Mouse (Mus musculus) left cerebral cortex, postnatal 4 days (tissue): ENCODE measurements at regions not wholly inside any gene's neighbourhood (a gene's known extent, or its start where the extent isn't known, plus 50 kb on each side); places are given as distances from the start of the nearest gene placed in this dataset.

ENCODE experiments used
- DNase-seq: peaks from one replicate; pipeline ENCODE4 v3.0.0-alpha.2; 2022
- intact Hi-C: fragments of 180-260 bp; cut with DNase I; formaldehyde crosslinking; loops from one replicate; pipeline ENCODE4 v1.15.1; 2025

GRCm38 (mm10) chr7:63811816-63812215, 104.8 kb upstream of the E030018B13Rik start:
- DNase-seq = peak; percentile 82
- intact Hi-C loops = no loop called here

- DNase-seq = no peak
- intact Hi-C loops = no loop called here
These were observed 101.1 kb upstream of the E030018B13Rik start for GRCm38 (mm10) chr7:63815531-63815930.

- intact Hi-C loops = no loop called here
- DNase-seq = peak; percentile 64
These were observed 100.4 kb upstream of the E030018B13Rik start for GRCm38 (mm10) chr7:63816056-63816941.

- DNase-seq = no peak
- intact Hi-C loops = no loop called here
These were observed 99.2 kb upstream of the E030018B13Rik start for GRCm38 (mm10) chr7:63817476-63817875.

- DNase-seq = no peak
- intact Hi-C loops = no loop called here
These were observed 98.6 kb upstream of the E030018B13Rik start for GRCm38 (mm10) chr7:63818105-63818504.

- DNase-seq = peak; percentile 38
- intact Hi-C loops = no loop called here
These were observed 96.4 kb upstream of the E030018B13Rik start for GRCm38 (mm10) chr7:63820286-63820685.

- DNase-seq = no peak
- intact Hi-C loops = no loop called here
These were observed 94.7 kb upstream of the E030018B13Rik start for GRCm38 (mm10) chr7:63822001-63822400.

GRCm38 (mm10) chr7:63824009-63824408, 92.6 kb upstream of the E030018B13Rik start:
- intact Hi-C loops = no loop called here
- no peak for DNase-seq

- DNase-seq = no peak
- intact Hi-C loops = no loop called here
These were observed 87.2 kb upstream of the E030018B13Rik start for GRCm38 (mm10) chr7:63829362-63829920.

GRCm38 (mm10) chr7:63833676-63834075, 83.0 kb upstream of the E030018B13Rik start:
- DNase-seq = no peak
- intact Hi-C loops = no loop called here

- DNase-seq = no peak
- intact Hi-C loops = no loop called here
These were observed 80.7 kb upstream of the E030018B13Rik start for GRCm38 (mm10) chr7:63835958-63836357.
